Mouse (Mus musculus): ENCODE results near the gene Nutf2. TPM values are rescaled to one million over a fixed set of nuclear protein-coding genes. Genes with fewer than 3 reads are reported as not detected.

Gene Nutf2
- 10 to 100 TPM in 1 of 2 experiments, 1 to 10 TPM in 1; 1.5 to 38.4 TPM for total RNA-seq (2023)

GRCm38 (mm10) chr8:105860143-105860981 lies at the start of gene Nutf2:
Gene Nutf2 (plus strand): TSS chr8:105860580.

GRCm38 (mm10) chr8:105826861-105827848 lies 33.2 kb upstream of the Nutf2 start, which contains the start of the genes Ranbp10 and Tsnaxip1:
Gene Ranbp10 (minus strand): TSS chr8:105827350.
Gene Tsnaxip1 (plus strand): TSS chr8:105827731.

GRCm38 (mm10) chr8:105853178-105853577 lies 7.2 kb upstream of the Nutf2 start, which contains the start of gene Cenpt:
Gene Cenpt (minus strand): TSS chr8:105853278.

GRCm38 (mm10) chr8:105854715-105855216 lies 5.6 kb upstream of the Nutf2 start, which contains the start of gene Thap11:
Gene Thap11 (plus strand): TSS chr8:105855132.

GRCm38 (mm10) chr8:105880754-105881520 lies 20.6 kb downstream of the Nutf2 start, which contains the start of gene Edc4:
Gene Edc4 (plus strand): TSS chr8:105880881.

GRCm38 (mm10) chr8:105893339-105893738 lies 33.0 kb downstream of the Nutf2 start, which contains the start of gene Nrn1l:
Gene Nrn1l (plus strand): TSS chr8:105893567.

GRCm38 (mm10) chr8:105900180-105900940 lies 40.0 kb downstream of the Nutf2 start, which contains the start of gene Pskh1:
Gene Pskh1 (plus strand): TSS chr8:105900441.

Other genes starting within 250 kb of the Nutf2 start
- 10 to 100 TPM; 81.5 to 87.2 TPM for gene Ctcf, start 224.0 kb upstream of the Nutf2 start, total RNA-seq (2023)
- not detected for gene Agrp, start 223.2 kb upstream of the Nutf2 start, total RNA-seq (2023)
- gene Carmil2, start 174.3 kb upstream of the Nutf2 start, total RNA-seq (2023), result 1 to 10 TPM; 1.2 to 1.7 TPM
- gene Acd, start 159.5 kb upstream of the Nutf2 start, total RNA-seq (2023), result 10 to 100 TPM; 27.7 to 32.9 TPM
- 1 to 10 TPM; 8.5 to 9.9 TPM for gene Pard6a, start 159.4 kb upstream of the Nutf2 start, total RNA-seq (2023)
- gene 4933405L10Rik, start 152.9 kb upstream of the Nutf2 start, total RNA-seq (2023), result not detected
- gene Enkd1, start 152.4 kb upstream of the Nutf2 start, total RNA-seq (2023), result 1 to 10 TPM in 1 of 2 experiments, under 1 TPM in 1; 0.73 to 1.9 TPM
- 1 to 10 TPM in 1 of 2 experiments, under 1 TPM in 1; 0.76 to 1.1 TPM for gene Gfod2, start 101.9 kb upstream of the Nutf2 start, total RNA-seq (2023)
- 10 to 100 TPM; 28.0 to 33.8 TPM for gene Ranbp10, start 33.2 kb upstream of the Nutf2 start, total RNA-seq (2023)
- not detected for gene Tsnaxip1, start 32.8 kb upstream of the Nutf2 start, total RNA-seq (2023)
- 1 to 10 TPM; 6.9 to 9.3 TPM for gene Cenpt, start 7.3 kb upstream of the Nutf2 start, total RNA-seq (2023)
- 10 to 100 TPM; 43.3 to 44.9 TPM for gene Thap11, start 5.4 kb upstream of the Nutf2 start, total RNA-seq (2023)
- gene Edc4, start 20.3 kb downstream of the Nutf2 start, total RNA-seq (2023), result 10 to 100 TPM; 40.4 to 47.7 TPM
- under 1 TPM in 1 of 2 experiments, not detected in 1; 0.97 TPM for gene Nrn1l, start 33.0 kb downstream of the Nutf2 start, total RNA-seq (2023)
- gene Pskh1, start 39.9 kb downstream of the Nutf2 start, total RNA-seq (2023), result 10 to 100 TPM; 15.8 to 17.4 TPM
- 1 to 10 TPM; 1.8 to 2.1 TPM for gene Ctrl, start 73.3 kb downstream of the Nutf2 start, total RNA-seq (2023)
- gene Psmb10, start 77.9 kb downstream of the Nutf2 start, total RNA-seq (2023), result 100 to 1,000 TPM; 180 to 226 TPM
- gene Lcat, start 82.8 kb downstream of the Nutf2 start, total RNA-seq (2023), result under 1 TPM in 1 of 2 experiments, not detected in 1; 0.97 TPM
- gene Slc12a4, start 105.5 kb downstream of the Nutf2 start, total RNA-seq (2023), result 10 to 100 TPM; 21.6 to 23.2 TPM
- gene Dpep3, start 118.8 kb downstream of the Nutf2 start, total RNA-seq (2023), result under 1 TPM; 0.82 to 0.84 TPM
- 1 to 10 TPM; 7.7 to 7.8 TPM for gene Dus2, start 130.8 kb downstream of the Nutf2 start, total RNA-seq (2023)
- not detected for gene Dpep2nb, start 145.4 kb downstream of the Nutf2 start, total RNA-seq (2023)
- 10 to 100 TPM; 13.4 to 18.6 TPM for gene Ddx28, start 151.3 kb downstream of the Nutf2 start, total RNA-seq (2023)
- 10 to 100 TPM; 72.0 to 77.6 TPM for gene Nfatc3, start 198.3 kb downstream of the Nutf2 start, total RNA-seq (2023)

Measured in monocyte, adult 59 days (primary cell).